Mouse (Mus musculus) liver, embryonic 13.5 days (tissue): ENCODE results near the gene Tubb5. TPM values are rescaled to one million over a fixed set of nuclear protein-coding genes. Genes with fewer than 3 reads are reported as not detected.

Experiments
- ATAC-seq: fragments of 200-750 bp; cut with Nextera tagmentation; 2 replicates; pipeline ENCODE4 v1.8.0; 2017; ENCODE audit warnings: low read depth, mild to moderate bottlenecking, moderate number of reproducible peaks, moderate library complexity
- DNase-seq: peaks from one replicate; pipeline ENCODE4 v3.0.0; 2022
- H3K27ac ChIP-seq: fragments of 300-500 bp; sonication (generic); 2 replicates; pipeline ENCODE4 v1.5.1; 2015; ENCODE audit warnings: moderate library complexity, mild to moderate bottlenecking, inconsistent platforms
- H3K27me3 ChIP-seq: fragments of 300-500 bp; sonication (generic); 2 replicates; pipeline ENCODE4 v1.6.1; 2015; ENCODE audit warnings: mild to moderate bottlenecking, inconsistent platforms
- H3K36me3 ChIP-seq: fragments of 300-500 bp; sonication (generic); 2 replicates; pipeline ENCODE4 v1.6.1; 2015; ENCODE audit warnings: mild to moderate bottlenecking, inconsistent platforms
- H3K4me1 ChIP-seq: fragments of 300-500 bp; sonication (generic); replicated peaks from 2 replicates; pipeline ENCODE4 v1.6.1; 2015; ENCODE audit warnings: inconsistent platforms
- H3K4me2 ChIP-seq: fragments of 300-500 bp; sonication (generic); 2 replicates; pipeline ENCODE4 v1.6.1; 2015; ENCODE audit warnings: inconsistent platforms, mild to moderate bottlenecking, moderate library complexity
- H3K4me3 ChIP-seq: fragments of 300-500 bp; sonication (generic); replicated peaks from 2 replicates; pipeline ENCODE4 v1.5.1; 2015; ENCODE audit warnings: mild to moderate bottlenecking, inconsistent platforms
- H3K9ac ChIP-seq: fragments of 300-500 bp; sonication (generic); 2 replicates; pipeline ENCODE4 v1.6.1; 2015; ENCODE audit warnings: mild to moderate bottlenecking, inconsistent platforms
- H3K9me3 ChIP-seq: fragments of 300-500 bp; sonication (generic); replicated peaks from 2 replicates; pipeline ENCODE4 v1.6.1; 2016; ENCODE audit warnings: inconsistent platforms
- WGBS: fragments of 180-500 bp; shearing (Covaris S2); methylation state at CpG from one replicate; pipeline ENCODE4 v1.1.7; 2015; ENCODE audit not compliant: insufficient replicate concordance; 5-methylcytosine and 5-hydroxymethylcytosine counted together
- polyA plus RNA-seq: library from polyadenylated mRNA; unstranded; fragments of >200 nt; fragmentation: Nextera tagmentation; extraction: Ambion mirVana; gene quantifications from 2 replicates; pipeline ENCODE4 v1.2.1, GENCODE M21; 2015

Gene Tubb5
- polyA plus RNA-seq, 1 experiment from 2014 or later, result 520 TPM

GRCm38 (mm10) chr17:35813245-35813647, 24.9 kb downstream of the Tubb5 start:
- no peak for DNase-seq
- H3K4me1 ChIP-seq, result peaks cover 53% of the 10 kb centered on the region
- no peaks in the 10 kb centered on the region for H3K9me3 ChIP-seq
- H3K27ac ChIP-seq, result no peak overlapping the region; the same call in 1 of the 2 replicates
- no peak overlapping the region for H3K4me2 ChIP-seq
- ATAC-seq, result no peak
- no peaks in the 10 kb centered on the region for H3K27me3 ChIP-seq
- H3K9ac ChIP-seq, result no peak overlapping the region; the same call in 1 of the 2 replicates
- WGBS, result 63% methylated on average over 7 of the region's 7 CpGs
- H3K36me3 ChIP-seq, result no peaks in the 10 kb centered on the region
- no peak overlapping the region for H3K4me3 ChIP-seq

DNA sequence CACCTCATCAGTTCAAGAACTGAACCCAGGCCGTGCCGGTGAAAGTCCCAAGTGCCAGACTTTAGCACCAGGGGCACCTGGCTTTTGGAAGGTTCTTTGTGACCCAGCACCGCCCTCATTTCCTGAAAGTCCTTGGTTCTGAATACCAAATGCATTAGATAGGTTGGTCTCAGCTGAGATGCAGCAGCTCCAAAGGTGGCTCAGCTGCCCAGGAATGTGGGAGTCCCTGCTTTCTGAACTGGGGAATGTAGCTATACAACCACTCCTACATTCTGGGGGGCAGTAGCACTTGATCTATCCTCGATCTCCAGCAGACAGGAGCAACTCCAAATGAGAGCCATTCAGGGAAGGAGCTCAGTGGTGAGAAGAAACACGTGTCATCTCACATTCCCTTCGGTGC, 25.4 kb downstream of the Tubb5 start:
- ATAC-seq (no peak), DNase-seq (no peak)
- Histone ChIP-seq H3K4me2 (no peak overlapping the region), H3K4me3 (no peak overlapping the region), H3K4me1 (peaks cover 53% of the 10 kb centered on the region), H3K36me3 (no peaks in the 10 kb centered on the region), H3K27ac (no peak overlapping the region), H3K9me3 (no peaks in the 10 kb centered on the region), H3K9ac (no peak overlapping the region), H3K27me3 (no peaks in the 10 kb centered on the region)
- 64% methylated on average over 6 of the region's 6 CpGs for WGBS

DNA sequence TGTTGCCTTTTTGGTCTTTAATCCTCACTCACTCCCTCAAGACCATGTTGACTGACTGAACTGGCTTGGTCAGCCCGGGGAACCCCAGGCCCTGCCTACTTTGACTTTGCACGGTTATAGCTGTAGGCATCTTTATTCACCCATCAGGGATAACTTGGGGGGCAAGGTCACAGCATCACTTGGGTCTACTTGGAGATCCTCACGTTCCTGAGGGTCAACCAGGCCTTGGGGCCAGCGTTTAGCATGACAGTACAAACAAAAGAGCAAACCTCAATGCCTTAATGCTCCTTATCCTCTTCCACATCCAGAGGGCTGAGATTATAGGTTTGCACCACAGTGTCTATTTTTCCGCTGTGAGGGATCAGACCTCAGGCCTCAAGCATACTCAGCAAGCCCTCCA, 25.8 kb downstream of the Tubb5 start:
- Histone ChIP-seq H3K4me1 (peaks cover 49% of the 10 kb centered on the region), H3K36me3 (no peaks in the 10 kb centered on the region)
- 79% methylated on average over 5 of the region's 5 CpGs for WGBS

DNA sequence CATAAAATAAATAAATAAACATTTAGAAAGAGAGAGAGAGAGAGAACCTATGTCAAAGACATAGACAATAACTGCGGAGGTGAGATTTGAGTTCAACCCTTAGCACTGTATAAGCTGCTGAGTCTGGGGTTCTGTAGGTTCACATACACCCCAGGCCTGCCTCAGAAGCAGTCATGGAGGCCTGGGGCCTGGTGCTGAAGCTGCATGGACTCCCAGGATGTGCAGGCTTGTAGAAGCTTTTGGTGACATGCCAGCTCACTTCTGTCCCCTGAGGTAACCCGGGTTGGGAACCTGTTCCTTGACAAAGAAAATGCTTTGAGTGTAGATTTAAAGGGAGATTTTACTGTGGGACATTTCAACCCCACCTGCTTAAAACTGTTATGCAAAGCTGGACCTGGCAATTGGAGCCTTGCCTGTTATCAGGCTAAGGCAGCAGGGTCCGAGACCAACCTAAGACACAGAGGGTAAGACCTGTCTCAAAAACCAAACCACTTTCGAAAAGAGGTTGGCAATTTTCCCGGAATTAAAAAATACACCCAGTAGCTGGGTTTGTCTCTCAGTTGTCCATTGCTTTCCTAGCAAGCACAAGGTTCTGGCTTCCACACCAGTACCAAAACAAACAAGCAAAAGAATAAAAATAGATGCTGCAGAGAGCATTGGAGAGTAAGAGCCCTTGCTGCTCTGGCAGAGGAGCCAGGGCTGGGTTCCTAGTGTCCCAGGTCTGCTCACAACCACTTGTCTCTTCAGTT, 27.0 kb downstream of the Tubb5 start:
- Histone ChIP-seq H3K4me2 (no peak overlapping the region), H3K4me3 (no peak overlapping the region), H3K36me3 (no peaks in the 10 kb centered on the region), H3K4me1 (peaks cover 40% of the 10 kb centered on the region), H3K27ac (peak overlapping the region; percentile 13; the same call in 1 of the 2 replicates), H3K27me3 (no peaks in the 10 kb centered on the region), H3K9me3 (no peaks in the 10 kb centered on the region), H3K9ac (no peak overlapping the region)
- DNase-seq (no peak), ATAC-seq (no peak)
- 57% methylated on average over 5 of the region's 5 CpGs for WGBS

More for the DNA sequence above, 25.8 kb downstream of the Tubb5 start:
- no peak overlapping the region for H3K9ac ChIP-seq
- H3K4me2 ChIP-seq, result no peak overlapping the region
- no peak for ATAC-seq
- no peaks in the 10 kb centered on the region for H3K27me3 ChIP-seq
- no peak for DNase-seq
- no peak overlapping the region for H3K27ac ChIP-seq
- no peaks in the 10 kb centered on the region for H3K9me3 ChIP-seq
- no peak overlapping the region for H3K4me3 ChIP-seq

GRCm38 (mm10) chr17:35809395-35809794, 28.7 kb downstream of the Tubb5 start:
- peaks cover 26% of the 10 kb centered on the region for H3K4me1 ChIP-seq
- H3K4me2 ChIP-seq, result no peak overlapping the region
- H3K9ac ChIP-seq, result no peak overlapping the region
- no peak overlapping the region for H3K4me3 ChIP-seq
- no peaks in the 10 kb centered on the region for H3K36me3 ChIP-seq
- WGBS, result 82% methylated on average over 11 of the region's 11 CpGs
- DNase-seq (no peak), ATAC-seq (no peak)
- H3K9me3 ChIP-seq, result no peaks in the 10 kb centered on the region
- no peak overlapping the region for H3K27ac ChIP-seq
- H3K27me3 ChIP-seq, result no peaks in the 10 kb centered on the region

- H3K4me1 ChIP-seq, result peaks cover 14% of the 10 kb centered on the region
- H3K27me3 ChIP-seq, result no peaks in the 10 kb centered on the region
- H3K27ac ChIP-seq, result no peak overlapping the region
- ATAC-seq (no peak), DNase-seq (no peak)
- no peak overlapping the region for H3K4me2 ChIP-seq
- WGBS, result 54% methylated on average over 9 of the region's 9 CpGs
- H3K36me3 ChIP-seq, result no peaks in the 10 kb centered on the region
- H3K4me3 ChIP-seq, result no peak overlapping the region
- no peak overlapping the region for H3K9ac ChIP-seq
- no peaks in the 10 kb centered on the region for H3K9me3 ChIP-seq
These were observed 30.0 kb downstream of the Tubb5 start for GRCm38 (mm10) chr17:35808073-35808472.

- ATAC-seq (no peak), DNase-seq (no peak)
- Histone ChIP-seq H3K9ac (no peak overlapping the region), H3K9me3 (no peaks in the 10 kb centered on the region), H3K27ac (no peak overlapping the region), H3K4me1 (0 out of 2 replicates have a peak, but pooled peaks cover 3% of the 10 kb centered on the region), H3K4me2 (no peak overlapping the region), H3K27me3 (no peaks in the 10 kb centered on the region), H3K4me3 (no peak overlapping the region), H3K36me3 (no peaks in the 10 kb centered on the region)
- 57% methylated on average over 4 of the region's 4 CpGs for WGBS
These were observed 34.2 kb downstream of the Tubb5 start for GRCm38 (mm10) chr17:35803858-35804399.

GRCm38 (mm10) chr17:35803020-35803419, 35.1 kb downstream of the Tubb5 start:
- DNase-seq (no peak), ATAC-seq (no peak)
- no peak overlapping the region for H3K27ac ChIP-seq
- no peak overlapping the region for H3K4me3 ChIP-seq
- 0 out of 2 replicates have a peak, but pooled peaks cover 3% of the 10 kb centered on the region for H3K4me1 ChIP-seq
- 64% methylated on average over 6 of the region's 6 CpGs for WGBS
- H3K9ac ChIP-seq, result no peak overlapping the region
- no peaks in the 10 kb centered on the region for H3K27me3 ChIP-seq
- H3K9me3 ChIP-seq, result no peaks in the 10 kb centered on the region
- no peak overlapping the region for H3K4me2 ChIP-seq
- no peaks in the 10 kb centered on the region for H3K36me3 ChIP-seq

DNA sequence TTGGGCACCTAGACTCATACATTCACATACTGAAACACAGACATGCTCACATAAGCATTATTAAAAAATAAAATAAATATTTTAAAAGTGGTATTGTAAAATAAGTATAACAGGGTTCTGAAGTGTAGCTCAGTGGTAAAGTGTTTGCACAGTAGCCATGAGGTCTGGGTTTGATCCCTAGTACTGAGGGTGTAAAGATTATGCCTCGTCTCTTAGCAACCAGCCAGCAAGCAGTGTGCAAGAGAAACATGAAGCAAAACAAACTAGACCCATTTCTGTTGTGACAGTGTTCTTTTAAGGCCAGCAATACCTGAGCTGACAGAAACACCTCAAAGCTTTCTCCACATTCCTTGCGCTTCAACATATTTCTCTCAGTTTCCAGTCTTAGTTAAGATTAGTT, 37.2 kb downstream of the Tubb5 start:
- no peak overlapping the region for H3K9ac ChIP-seq
- WGBS, result 57% methylated on average over 2 of the region's 2 CpGs
- H3K36me3 ChIP-seq, result no peaks in the 10 kb centered on the region
- no peak overlapping the region for H3K4me3 ChIP-seq
- H3K27me3 ChIP-seq, result no peaks in the 10 kb centered on the region
- ATAC-seq (no peak), DNase-seq (no peak)
- no peak overlapping the region for H3K27ac ChIP-seq
- H3K4me1 ChIP-seq, result peaks cover 15% of the 10 kb centered on the region
- no peaks in the 10 kb centered on the region for H3K9me3 ChIP-seq
- H3K4me2 ChIP-seq, result no peak overlapping the region

DNA sequence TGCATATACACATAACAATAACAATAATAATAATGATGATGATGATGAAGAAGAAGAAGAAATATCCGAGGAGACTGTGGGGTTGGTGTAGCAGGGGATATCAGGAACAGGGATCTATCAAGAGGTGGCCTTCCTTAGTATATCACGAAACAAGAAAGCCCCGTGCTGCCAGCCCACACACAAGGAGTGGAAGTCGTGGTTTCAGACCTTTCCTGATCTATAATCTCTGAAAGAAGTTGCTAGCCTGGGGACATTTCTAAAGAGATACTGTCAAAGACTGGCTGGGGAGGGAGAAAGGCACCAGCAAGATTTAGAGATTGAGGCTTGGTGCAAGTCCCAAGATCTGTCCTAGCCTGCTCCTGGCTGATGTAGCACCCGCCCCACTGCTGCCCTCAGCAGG, 41.3 kb downstream of the Tubb5 start:
- H3K4me2 ChIP-seq, result no peak overlapping the region
- no peaks in the 10 kb centered on the region for H3K36me3 ChIP-seq
- DNase-seq (no peak), ATAC-seq (no peak)
- H3K9me3 ChIP-seq, result no peaks in the 10 kb centered on the region
- no peak overlapping the region for H3K4me3 ChIP-seq
- WGBS, result 16% methylated on average over 5 of the region's 5 CpGs
- H3K9ac ChIP-seq, result no peak overlapping the region
- H3K27ac ChIP-seq, result peak overlapping the region; percentile 0; the same call in 1 of the 2 replicates
- peaks cover 34% of the 10 kb centered on the region for H3K4me1 ChIP-seq
- H3K27me3 ChIP-seq, result no peaks in the 10 kb centered on the region

DNA sequence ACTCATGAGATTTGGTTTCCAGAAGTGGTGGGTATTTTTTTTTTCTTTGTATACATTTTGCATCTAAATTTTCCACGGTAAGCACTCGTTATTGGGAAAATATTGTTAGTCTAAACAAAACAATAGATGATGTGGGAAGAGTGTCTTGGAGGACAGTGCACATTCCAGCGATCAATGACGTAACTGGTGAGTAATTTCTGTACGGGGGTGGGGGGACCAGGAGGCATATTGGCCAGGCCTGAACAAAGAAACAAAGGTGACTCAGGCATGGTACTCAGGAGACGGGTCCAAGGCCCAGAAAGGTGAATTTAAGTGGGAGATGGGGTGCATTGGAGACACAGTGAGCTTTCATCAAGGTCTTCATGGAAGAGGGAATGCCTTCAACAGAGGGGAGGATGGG, 42.5 kb downstream of the Tubb5 start:
- Histone ChIP-seq H3K27me3 (no peaks in the 10 kb centered on the region), H3K4me2 (no peak overlapping the region), H3K4me3 (no peak overlapping the region), H3K4me1 (peaks cover 31% of the 10 kb centered on the region), H3K27ac (peak overlapping the region; percentile 47; the same call in 1 of the 2 replicates), H3K9me3 (no peaks in the 10 kb centered on the region), H3K36me3 (no peaks in the 10 kb centered on the region), H3K9ac (0 out of 2 replicates have a peak overlapping the region, but pooled peaks have one; percentile 17)
- no peak for DNase-seq
- ATAC-seq, result no peak
- WGBS, result 66% methylated on average over 6 of the region's 6 CpGs

DNA sequence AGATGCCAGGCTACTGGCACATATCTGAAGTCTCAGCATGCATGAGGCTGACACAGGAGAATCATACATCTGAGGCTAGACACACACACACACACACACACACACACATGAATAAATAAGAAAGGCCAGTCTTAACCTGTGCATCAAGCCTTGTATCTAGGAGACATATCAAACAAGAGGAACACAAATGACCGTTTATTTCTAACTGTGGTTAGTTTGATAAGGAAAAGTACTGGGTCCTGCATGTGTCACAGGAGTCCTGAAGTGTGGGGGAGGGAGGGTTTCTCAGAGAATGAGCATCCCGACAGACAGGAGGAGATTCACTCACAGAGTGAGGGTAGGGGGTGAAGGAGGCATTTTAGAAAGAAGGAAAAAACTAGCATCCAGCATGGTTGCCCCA, 43.0 kb downstream of the Tubb5 start:
- DNase-seq (no peak), ATAC-seq (peak; percentile 73)
- H3K4me1 ChIP-seq, result peaks cover 31% of the 10 kb centered on the region
- H3K36me3 ChIP-seq, result no peaks in the 10 kb centered on the region
- H3K9ac ChIP-seq, result 0 out of 2 replicates have a peak overlapping the region, but pooled peaks have one; percentile 17
- H3K9me3 ChIP-seq, result no peaks in the 10 kb centered on the region
- 7% methylated on average over 2 of the region's 2 CpGs for WGBS
- H3K27me3 ChIP-seq, result no peaks in the 10 kb centered on the region
- peak overlapping the region; percentile 58 for H3K27ac ChIP-seq
- no peak overlapping the region for H3K4me3 ChIP-seq
- no peak overlapping the region for H3K4me2 ChIP-seq
